In genomic region chr6:73090836-73091235, GRCm38 (mm10) we compare ENCODE assay signal across 16 mouse cellular contexts.
"Had no signal": no experiment of that assay in that cellular context is flagged by ENCODE, and none has a peak within 500 bp of the region (broad histone marks: within the 10 kb centered on the region; RNA-seq: fewer than 3 reads in every experiment).

No protein-coding gene starts in this region.

- H3K9ac ChIP-seq: limb, embryonic 12.5 days; limb, embryonic 15.5 days; liver, embryonic 14.5 days; liver, postnatal 0 days; lung, embryonic 14.5 days; neural tube, embryonic 13.5 days had no signal

- DNase-seq: kidney, adult 18-20 months; kidney, adult 9 months; kidney, postnatal 14 days; kidney, postnatal 4 days; left cerebral cortex, postnatal 4 days; liver, postnatal 0 days; lung, embryonic 14.5 days; retina, postnatal 1 day; thymus, adult 18-20 months; thymus, postnatal 36 days had no signal

- H3K27me3 ChIP-seq: limb, embryonic 12.5 days; limb, embryonic 15.5 days; neural tube, embryonic 13.5 days had no signal

- H3K27ac ChIP-seq: limb, embryonic 12.5 days; limb, embryonic 15.5 days; liver, embryonic 14.5 days; macrophage; neural tube, embryonic 13.5 days had no signal

- H3K4me3 ChIP-seq: limb, embryonic 12.5 days; limb, embryonic 15.5 days; myocyte; neural tube, embryonic 13.5 days had no signal

- H3K36me3 ChIP-seq: limb, embryonic 12.5 days; limb, embryonic 15.5 days; neural tube, embryonic 13.5 days had no signal

- H3K4me1 ChIP-seq: limb, embryonic 12.5 days; limb, embryonic 15.5 days; neural tube, embryonic 13.5 days had no signal
